Mouse (Mus musculus): ENCODE data around the gene Csmd2. TPM values are rescaled to one million over a fixed set of nuclear protein-coding genes. Genes with fewer than 3 reads are reported as not detected.
"Not testable (repeated sequence)": the region's sequence is repeated elsewhere in the genome, so short reads cannot be mapped to it uniquely, and the experiment has no call there.

Csmd2 gene
- polyA plus RNA-seq, 1 experiment from 2014 or later: 0.19 TPM

- Histone ChIP-seq H3K27ac (replicated peaks) (no peak overlapping the region), H3K4me3 (replicated peaks) (no peak overlapping the region), H3K4me2 (replicated peaks) (no peak overlapping the region), H3K27me3 (no peaks in the 10 kb centered on the region), H3K9ac (no peak overlapping the region), H3K4me1 (no peaks in the 10 kb centered on the region), H3K36me3 (no peaks in the 10 kb centered on the region), H3K9me3 (replicated peaks) (no peaks in the 10 kb centered on the region)
- no peak for ATAC-seq (ENCODE audit: insufficient number of reproducible peaks, low FRiP score, low TSS enrichment, low read depth)
- 69% methylated on average over 1 of the region's 1 CpGs for WGBS
Measured at GRCm38 (mm10) chr4:128048716-128049115, 61.1 kb downstream of the Csmd2 start.

- Histone ChIP-seq H3K9ac (no peak overlapping the region), H3K27me3 (no peaks in the 10 kb centered on the region), H3K36me3 (no peaks in the 10 kb centered on the region), H3K9me3 (replicated peaks) (no peaks in the 10 kb centered on the region), H3K27ac (replicated peaks) (no peak overlapping the region), H3K4me2 (replicated peaks) (no peak overlapping the region), H3K4me3 (replicated peaks) (no peak overlapping the region), H3K4me1 (no peaks in the 10 kb centered on the region)
- WGBS: 74% methylated on average over 8 of the region's 8 CpGs
- no peak for ATAC-seq (ENCODE audit: insufficient number of reproducible peaks, low FRiP score, low TSS enrichment, low read depth)
Measured at GRCm38 (mm10) chr4:128052701-128053100, 65.0 kb downstream of the Csmd2 start.

- not testable (repeated sequence) for H3K4me2 ChIP-seq (replicated peaks); H3K9me3 ChIP-seq (replicated peaks); H3K27ac ChIP-seq (replicated peaks); H3K9ac ChIP-seq; H3K4me3 ChIP-seq (replicated peaks); H3K36me3 ChIP-seq; H3K27me3 ChIP-seq; ATAC-seq (ENCODE audit: insufficient number of reproducible peaks, low FRiP score, low TSS enrichment, low read depth); H3K4me1 ChIP-seq
- 46% methylated on average over 2 of the region's 2 CpGs for WGBS
Measured at GRCm38 (mm10) chr4:128061274-128061673, 73.6 kb downstream of the Csmd2 start.

GRCm38 (mm10) chr4:128067189-128067588, 79.5 kb downstream of the Csmd2 start:
- H3K4me1 ChIP-seq: no peaks in the 10 kb centered on the region
- H3K36me3 ChIP-seq: no peaks in the 10 kb centered on the region
- 86% methylated on average over 9 of the region's 9 CpGs for WGBS
- no peak overlapping the region for H3K4me3 ChIP-seq (replicated peaks)
- H3K9me3 ChIP-seq (replicated peaks): no peaks in the 10 kb centered on the region
- H3K27me3 ChIP-seq: no peaks in the 10 kb centered on the region
- no peak overlapping the region for H3K27ac ChIP-seq (replicated peaks)
- no peak overlapping the region for H3K4me2 ChIP-seq (replicated peaks)
- no peak for ATAC-seq (ENCODE audit: insufficient number of reproducible peaks, low FRiP score, low TSS enrichment, low read depth)
- no peak overlapping the region for H3K9ac ChIP-seq

- H3K4me3 ChIP-seq (replicated peaks): no peak overlapping the region
- H3K27ac ChIP-seq (replicated peaks): no peak overlapping the region
Measured at GRCm38 (mm10) chr4:128084466-128084865, 96.8 kb downstream of the Csmd2 start.

GRCm38 (mm10) chr4:128085096-128085495, 97.4 kb downstream of the Csmd2 start:
- Histone ChIP-seq H3K36me3 (no peaks in the 10 kb centered on the region), H3K4me2 (replicated peaks) (no peak overlapping the region), H3K9ac (no peak overlapping the region), H3K9me3 (replicated peaks) (no peaks in the 10 kb centered on the region), H3K27ac (replicated peaks) (no peak overlapping the region), H3K27me3 (no peaks in the 10 kb centered on the region), H3K4me3 (replicated peaks) (no peak overlapping the region), H3K4me1 (no peaks in the 10 kb centered on the region)
- no peak for ATAC-seq (ENCODE audit: insufficient number of reproducible peaks, low FRiP score, low TSS enrichment, low read depth)
- WGBS: 77% methylated on average over 8 of the region's 8 CpGs

More at GRCm38 (mm10) chr4:128084466-128084865, 96.8 kb downstream of the Csmd2 start:
- Histone ChIP-seq H3K27me3 (no peaks in the 10 kb centered on the region), H3K4me2 (replicated peaks) (no peak overlapping the region), H3K36me3 (no peaks in the 10 kb centered on the region), H3K9me3 (replicated peaks) (no peaks in the 10 kb centered on the region), H3K9ac (no peak overlapping the region), H3K4me1 (no peaks in the 10 kb centered on the region)
- no peak for ATAC-seq (ENCODE audit: insufficient number of reproducible peaks, low FRiP score, low TSS enrichment, low read depth)
- 85% methylated on average over 3 of the region's 3 CpGs for WGBS

GRCm38 (mm10) chr4:128087147-128087606, 99.5 kb downstream of the Csmd2 start:
- no peaks in the 10 kb centered on the region for H3K36me3 ChIP-seq
- H3K4me2 ChIP-seq (replicated peaks): no peak overlapping the region
- no peaks in the 10 kb centered on the region for H3K27me3 ChIP-seq
- 77% methylated on average over 5 of the region's 5 CpGs for WGBS
- no peaks in the 10 kb centered on the region for H3K9me3 ChIP-seq (replicated peaks)
- ATAC-seq (ENCODE audit: insufficient number of reproducible peaks, low FRiP score, low TSS enrichment, low read depth): no peak
- no peaks in the 10 kb centered on the region for H3K4me1 ChIP-seq
- H3K27ac ChIP-seq (replicated peaks): no peak overlapping the region
- H3K9ac ChIP-seq: no peak overlapping the region
- no peak overlapping the region for H3K4me3 ChIP-seq (replicated peaks)

- Histone ChIP-seq H3K4me3 (replicated peaks) (no peak overlapping the region), H3K36me3 (no peaks in the 10 kb centered on the region), H3K4me1 (no peaks in the 10 kb centered on the region), H3K9me3 (replicated peaks) (no peaks in the 10 kb centered on the region), H3K27me3 (no peaks in the 10 kb centered on the region), H3K9ac (no peak overlapping the region), H3K27ac (replicated peaks) (no peak overlapping the region), H3K4me2 (replicated peaks) (no peak overlapping the region)
- WGBS: 61% methylated on average over 3 of the region's 3 CpGs
- ATAC-seq (ENCODE audit: insufficient number of reproducible peaks, low FRiP score, low TSS enrichment, low read depth): no peak
Measured at GRCm38 (mm10) chr4:128087704-128088103, 100.0 kb downstream of the Csmd2 start.

- no peak overlapping the region for H3K4me3 ChIP-seq (replicated peaks)
- H3K36me3 ChIP-seq: no peaks in the 10 kb centered on the region
- 63% methylated on average over 3 of the region's 3 CpGs for WGBS
- H3K27ac ChIP-seq (replicated peaks): no peak overlapping the region
- no peak overlapping the region for H3K4me2 ChIP-seq (replicated peaks)
- no peaks in the 10 kb centered on the region for H3K4me1 ChIP-seq
- H3K9ac ChIP-seq: no peak overlapping the region
- H3K9me3 ChIP-seq (replicated peaks): no peaks in the 10 kb centered on the region
- no peak for ATAC-seq (ENCODE audit: insufficient number of reproducible peaks, low FRiP score, low TSS enrichment, low read depth)
- H3K27me3 ChIP-seq: no peaks in the 10 kb centered on the region
Measured at GRCm38 (mm10) chr4:128088264-128088663, 100.6 kb downstream of the Csmd2 start.

GRCm38 (mm10) chr4:128091938-128092337, 104.3 kb downstream of the Csmd2 start:
- no peaks in the 10 kb centered on the region for H3K9me3 ChIP-seq (replicated peaks)
- ATAC-seq (ENCODE audit: insufficient number of reproducible peaks, low FRiP score, low TSS enrichment, low read depth): no peak
- H3K36me3 ChIP-seq: no peaks in the 10 kb centered on the region
- no peaks in the 10 kb centered on the region for H3K27me3 ChIP-seq
- H3K27ac ChIP-seq (replicated peaks): no peak overlapping the region
- H3K9ac ChIP-seq: no peak overlapping the region
- no peaks in the 10 kb centered on the region for H3K4me1 ChIP-seq
- 85% methylated on average over 3 of the region's 3 CpGs for WGBS
- H3K4me2 ChIP-seq (replicated peaks): no peak overlapping the region
- H3K4me3 ChIP-seq (replicated peaks): no peak overlapping the region

- H3K27me3 ChIP-seq: no peaks in the 10 kb centered on the region
- H3K4me2 ChIP-seq (replicated peaks): no peak overlapping the region
- ATAC-seq (ENCODE audit: insufficient number of reproducible peaks, low FRiP score, low TSS enrichment, low read depth): no peak
- no peaks in the 10 kb centered on the region for H3K4me1 ChIP-seq
- no peak overlapping the region for H3K27ac ChIP-seq (replicated peaks)
- 76% methylated on average over 5 of the region's 5 CpGs for WGBS
- no peaks in the 10 kb centered on the region for H3K9me3 ChIP-seq (replicated peaks)
- no peak overlapping the region for H3K4me3 ChIP-seq (replicated peaks)
- H3K36me3 ChIP-seq: no peaks in the 10 kb centered on the region
- no peak overlapping the region for H3K9ac ChIP-seq
Measured at GRCm38 (mm10) chr4:128099515-128099914, 111.9 kb downstream of the Csmd2 start.

- H3K9me3 ChIP-seq (replicated peaks): no peaks in the 10 kb centered on the region
- no peak overlapping the region for H3K4me3 ChIP-seq (replicated peaks)
- H3K9ac ChIP-seq: no peak overlapping the region
- 76% methylated on average over 5 of the region's 5 CpGs for WGBS
- H3K27me3 ChIP-seq: no peaks in the 10 kb centered on the region
- ATAC-seq (ENCODE audit: insufficient number of reproducible peaks, low FRiP score, low TSS enrichment, low read depth): no peak
- H3K36me3 ChIP-seq: no peaks in the 10 kb centered on the region
- H3K27ac ChIP-seq (replicated peaks): no peak overlapping the region
- H3K4me2 ChIP-seq (replicated peaks): no peak overlapping the region
- H3K4me1 ChIP-seq: no peaks in the 10 kb centered on the region
Measured at GRCm38 (mm10) chr4:128100541-128100940, 112.9 kb downstream of the Csmd2 start.
